Mouse (Mus musculus) kidney, adult 2 months (tissue): ENCODE measurements around the gene Fam136a. TPM values are rescaled to one million over a fixed set of nuclear protein-coding genes. Genes with fewer than 3 reads are reported as not detected.
A peak's percentile ranks its signal among the peaks of the same experiment; 100 is the strongest.

Experiments used
- DNase-seq: peaks from one replicate; pipeline ENCODE4 v3.0.0; 2021
- H3K27ac ChIP-seq: fragments of 200-500 bp; 2 replicates; pipeline ENCODE4 v1.5.1; 2012; ENCODE audit warnings: low read depth, low read length, control low read depth, inconsistent platforms; ENCODE audit not compliant: insufficient read depth
- H3K27me3 ChIP-seq: fragments of 200-500 bp; replicated peaks from 2 replicates; pipeline ENCODE4 v1.6.1; 2012; ENCODE audit warnings: mild to moderate bottlenecking, moderate library complexity, low read length, inconsistent platforms; ENCODE audit not compliant: control insufficient read depth, insufficient read depth
- H3K36me3 ChIP-seq: fragments of 200-500 bp; 2 replicates; pipeline ENCODE4 v1.6.1; 2012; ENCODE audit warnings: mild to moderate bottlenecking, moderate library complexity, low read length, inconsistent platforms; ENCODE audit not compliant: control insufficient read depth, insufficient read depth
- H3K4me1 ChIP-seq: fragments of 200-500 bp; 2 replicates; pipeline ENCODE4 v1.6.1; 2011; ENCODE audit warnings: low read length; ENCODE audit not compliant: control insufficient read depth, insufficient read depth
- H3K4me3 ChIP-seq: fragments of 200-500 bp; 2 replicates; pipeline ENCODE4 v1.5.1; 2011; ENCODE audit warnings: mild to moderate bottlenecking, low read depth, low read length, control low read depth; ENCODE audit not compliant: insufficient read depth
- CTCF ChIP-seq: fragments of 200-500 bp; conservative IDR thresholded peaks from 2 replicates; pipeline ENCODE4 v1.5.1; 2011; ENCODE audit warnings: low read depth, mild to moderate bottlenecking, control low read depth, low read length, moderate library complexity, mixed read lengths; ENCODE audit not compliant: insufficient read depth, insufficient read length
- POLR2A ChIP-seq: fragments of 200-500 bp; IDR thresholded peaks from one replicate; pipeline ENCODE4 v1.6.1; 2011; ENCODE audit warnings: low read depth, low read length, control low read depth
- WGBS: fragments of 180-500 bp; shearing (Covaris S2); methylation state at CpG from one replicate; pipeline ENCODE4 v1.1.7; 2018; 5-methylcytosine and 5-hydroxymethylcytosine counted together
- polyA plus RNA-seq: library from polyadenylated mRNA; depleted of rRNA; stranded (reverse); fragments of >200 nt; gene quantifications from 2 replicates; pipeline ENCODE4 v1.2.3, GENCODE M21; 2012

Fam136a gene
- polyA plus RNA-seq, 1 experiment: 19.7 TPM

GRCm38 (mm10) chr6:86366853-86367249 is 1.4 kb downstream of the Fam136a start:
- Histone ChIP-seq H3K4me3 (no peak overlapping the region), H3K4me1 (peaks cover 14% of the 10 kb centered on the region), H3K36me3 (no peaks in the 10 kb centered on the region), H3K27ac (no peak overlapping the region), H3K27me3 (no peaks in the 10 kb centered on the region)
- DNase-seq: no peak
- WGBS: 65% methylated on average over 2 of the region's 2 CpGs
- TF ChIP-seq POLR2A: no peak
- no peak for TF ChIP-seq CTCF

GRCm38 (mm10) chr6:86368479-86368878 is 3.0 kb downstream of the Fam136a start:
- no peak for DNase-seq
- H3K27me3 ChIP-seq: no peaks in the 10 kb centered on the region
- H3K4me1 ChIP-seq: peaks cover 14% of the 10 kb centered on the region
- H3K4me3 ChIP-seq: no peak overlapping the region
- H3K36me3 ChIP-seq: no peaks in the 10 kb centered on the region
- TF ChIP-seq CTCF: no peak
- TF ChIP-seq POLR2A: no peak
- H3K27ac ChIP-seq: no peak overlapping the region
- WGBS: 85% methylated on average over 5 of the region's 5 CpGs

GRCm38 (mm10) chr6:86370093-86370713 is 4.8 kb downstream of the Fam136a start:
- H3K27ac ChIP-seq: no peak overlapping the region
- TF ChIP-seq POLR2A (no peak), CTCF (peak; percentile 17; the same call in 1 of the 2 replicates)
- 59% methylated on average over 3 of the region's 3 CpGs for WGBS
- no peaks in the 10 kb centered on the region for H3K27me3 ChIP-seq
- peaks cover 14% of the 10 kb centered on the region for H3K4me1 ChIP-seq
- H3K4me3 ChIP-seq: no peak overlapping the region
- no peak for DNase-seq
- H3K36me3 ChIP-seq: no peaks in the 10 kb centered on the region

- no peak for DNase-seq
- Histone ChIP-seq H3K27me3 (no peaks in the 10 kb centered on the region), H3K4me3 (peak within 1 kb of the TSS; percentile 96), H3K27ac (peak within 1 kb of the TSS; percentile 73), H3K4me1 (peaks cover 14% of the 10 kb centered on the region), H3K36me3 (no peaks in the 10 kb centered on the region)
- TF ChIP-seq POLR2A: no peak
- TF ChIP-seq CTCF: no peak
- 16% methylated on average over 15 of the region's 15 CpGs for WGBS
These were observed 5.4 kb downstream of the Fam136a start, which contains the start of gene Snrpg for GRCm38 (mm10) chr6:86370764-86371339. TSS of gene Snrpg (plus strand) at chr6:86371304.

- WGBS: under 1% methylated on average over 50 of the region's 50 CpGs
- DNase-seq: peak; percentile 98
- Histone ChIP-seq H3K36me3 (no peaks in the 10 kb centered on the region), H3K4me3 (peak overlapping the region; percentile 96), H3K4me1 (peaks cover 10% of the 10 kb centered on the region), H3K27ac (peak overlapping the region; percentile 73), H3K27me3 (no peaks in the 10 kb centered on the region)
- peak; percentile 95 for TF ChIP-seq POLR2A
- no peak for TF ChIP-seq CTCF
These were observed 6.0 kb downstream of the Fam136a start for GRCm38 (mm10) chr6:86371340-86371911.

GRCm38 (mm10) chr6:86371950-86372516 is 6.6 kb downstream of the Fam136a start:
- H3K4me3 ChIP-seq: peak overlapping the region; percentile 96
- no peaks in the 10 kb centered on the region for H3K27me3 ChIP-seq
- DNase-seq: no peak
- no peak for TF ChIP-seq CTCF
- TF ChIP-seq POLR2A: no peak
- WGBS: 2% methylated on average over 12 of the region's 12 CpGs
- peaks cover 7% of the 10 kb centered on the region for H3K4me1 ChIP-seq
- no peak overlapping the region for H3K27ac ChIP-seq
- H3K36me3 ChIP-seq: no peaks in the 10 kb centered on the region

- H3K4me1 ChIP-seq: peaks cover 7% of the 10 kb centered on the region
- H3K36me3 ChIP-seq: peaks cover 4% of the 10 kb centered on the region
- 92% methylated on average over 6 of the region's 6 CpGs for whole genome bisulfite sequencing
- no peak overlapping the region for H3K27ac ChIP-seq
- no peak for DNase-seq
- no peak overlapping the region for H3K4me3 ChIP-seq
- H3K27me3 ChIP-seq: no peaks in the 10 kb centered on the region
- TF ChIP-seq POLR2A (no peak), CTCF (no peak)
These were observed 8.1 kb downstream of the Fam136a start for GRCm38 (mm10) chr6:86373556-86373955.
